Mouse (Mus musculus) lung, postnatal 0 days (tissue): ENCODE data around the gene Cdc25a. TPM values are rescaled to one million over a fixed set of nuclear protein-coding genes. Genes with fewer than 3 reads are reported as not detected.
A peak's percentile ranks its signal among the peaks of the same experiment; 100 is the strongest.

ENCODE experiments used
- ATAC-seq: fragments of 200-750 bp; cut with Nextera tagmentation; 2 replicates; pipeline ENCODE4 v1.8.0; 2017; ENCODE audit warnings: moderate library complexity
- DNase-seq: peaks from one replicate; pipeline ENCODE4 v3.0.0-alpha.2; 2016; ENCODE audit warnings: low spot score
- H3K27ac ChIP-seq: fragments of 300-500 bp; sonication (generic); 2 replicates; pipeline ENCODE4 v1.5.1; 2014; ENCODE audit warnings: antibody characterized with exemption, mild to moderate bottlenecking, low read length, mixed read lengths
- H3K27me3 ChIP-seq: fragments of 300-500 bp; sonication (generic); replicated peaks from 2 replicates; pipeline ENCODE4 v1.6.1; 2014; ENCODE audit warnings: low read length, mixed read lengths; ENCODE audit not compliant: insufficient read depth
- H3K36me3 ChIP-seq: fragments of 300-500 bp; sonication (generic); 2 replicates; pipeline ENCODE4 v1.6.1; 2014; ENCODE audit warnings: low read length, mixed read lengths; ENCODE audit not compliant: insufficient read depth
- H3K4me1 ChIP-seq: fragments of 300-500 bp; sonication (generic); 2 replicates; pipeline ENCODE4 v1.6.1; 2014; ENCODE audit warnings: antibody characterized with exemption, low read depth, low read length, mixed read lengths; ENCODE audit not compliant: insufficient read depth
- H3K4me2 ChIP-seq: fragments of 300-500 bp; sonication (generic); replicated peaks from 2 replicates; pipeline ENCODE4 v1.6.1; 2014; ENCODE audit warnings: low read depth, mild to moderate bottlenecking, low read length, moderate library complexity, mixed read lengths
- H3K4me3 ChIP-seq: fragments of 300-500 bp; sonication (generic); 2 replicates; pipeline ENCODE4 v1.5.1; 2014; ENCODE audit warnings: low read depth, low read length
- H3K9ac ChIP-seq: fragments of 300-500 bp; sonication (generic); replicated peaks from 2 replicates; pipeline ENCODE4 v1.6.1; 2014; ENCODE audit warnings: low read depth, mild to moderate bottlenecking
- H3K9me3 ChIP-seq: fragments of 300-500 bp; sonication (generic); 2 replicates; pipeline ENCODE4 v1.6.1; 2016; ENCODE audit warnings: low read length, mixed read lengths
- CTCF ChIP-seq: IDR thresholded peaks from 2 replicates; pipeline ENCODE4 v1.5.1; 2016; ENCODE audit warnings: antibody characterized with exemption, mild to moderate bottlenecking
- EP300 ChIP-seq: IDR thresholded peaks from 2 replicates; pipeline ENCODE4 v1.6.1; 2016; ENCODE audit warnings: antibody characterized with exemption, mild to moderate bottlenecking, control low read depth
- WGBS: fragments of 180-500 bp; shearing (Covaris S2); extraction: QIAGEN DNeasy Blood & Tissue Kit; methylation state at CpG from one replicate; pipeline ENCODE4 v1.1.7; 2014; 5-methylcytosine and 5-hydroxymethylcytosine counted together
- polyA plus RNA-seq: library from polyadenylated mRNA; unstranded; fragments of >200 nt; fragmentation: Nextera tagmentation; extraction: Ambion mirVana; gene quantifications from 2 replicates; pipeline ENCODE4 v1.2.1, GENCODE M21; 2015

Cdc25a gene
- polyA plus RNA-seq, 1 experiment from 2014 or later: 7.1 TPM

GRCm38 (mm10) chr9:109929131-109929530 is 53.8 kb downstream of the Cdc25a start:
- Histone ChIP-seq H3K4me3 (no peak overlapping the region), H3K27me3 (no peaks in the 10 kb centered on the region), H3K4me1 (no peaks in the 10 kb centered on the region), H3K9ac (no peak overlapping the region), H3K4me2 (no peak overlapping the region), H3K36me3 (no peaks in the 10 kb centered on the region), H3K27ac (no peak overlapping the region), H3K9me3 (no peaks in the 10 kb centered on the region)
- ATAC-seq (no peak), DNase-seq (no peak)
- TF ChIP-seq CTCF: no peak
- 97% methylated on average over 3 of the region's 3 CpGs for WGBS

- ATAC-seq: no peak
- 91% methylated on average over 5 of the region's 5 CpGs for WGBS
- no peak overlapping the region for H3K4me3 ChIP-seq
These were observed 54.7 kb downstream of the Cdc25a start for GRCm38 (mm10) chr9:109930063-109930462.

DNA sequence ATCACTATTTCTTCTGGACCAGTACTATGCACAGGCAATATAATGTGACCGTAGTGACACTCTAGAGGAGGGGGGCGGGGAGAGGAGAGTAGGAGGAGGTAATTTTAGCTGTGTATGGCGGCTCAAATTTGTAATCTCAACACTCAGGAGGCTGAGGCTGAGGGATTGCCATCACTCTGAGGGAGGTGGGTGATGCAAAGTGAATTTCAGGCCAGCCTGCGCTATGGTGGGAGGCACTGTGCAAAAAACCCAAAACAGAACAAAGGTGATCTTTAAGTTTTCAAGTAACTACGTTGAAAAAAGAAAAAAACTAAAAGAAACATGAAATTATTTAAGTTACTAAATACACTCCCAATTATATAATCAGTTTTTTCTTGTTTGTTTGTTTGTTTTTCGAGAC is 55.4 kb downstream of the Cdc25a start:
- ATAC-seq: no peak
- 69% methylated on average over 6 of the region's 6 CpGs for WGBS

More at GRCm38 (mm10) chr9:109930063-109930462, 54.7 kb downstream of the Cdc25a start:
- no peak overlapping the region for H3K4me2 ChIP-seq
- H3K9me3 ChIP-seq: no peaks in the 10 kb centered on the region
- H3K27me3 ChIP-seq: no peaks in the 10 kb centered on the region
- DNase-seq: no peak
- TF ChIP-seq EP300: no peak
- no peak for TF ChIP-seq CTCF
- no peaks in the 10 kb centered on the region for H3K4me1 ChIP-seq
- H3K9ac ChIP-seq: no peak overlapping the region
- no peak overlapping the region for H3K27ac ChIP-seq
- H3K36me3 ChIP-seq: no peaks in the 10 kb centered on the region

GRCm38 (mm10) chr9:109931257-109932171 is 56.1 kb downstream of the Cdc25a start, which contains the start of gene Map4:
Map4 (plus strand) TSS chr9:109931460.
- Histone ChIP-seq H3K4me2 (peak within 1 kb of the TSS; percentile 79), H3K27ac (peak within 1 kb of the TSS; percentile 96), H3K27me3 (no peaks in the 10 kb centered on the region), H3K9ac (peak within 1 kb of the TSS; percentile 92), H3K36me3 (no peaks in the 10 kb centered on the region), H3K9me3 (no peaks in the 10 kb centered on the region), H3K4me1 (no peaks in the 10 kb centered on the region), H3K4me3 (peak within 1 kb of the TSS; percentile 93)
- WGBS: under 1% methylated on average over 69 of the region's 94 CpGs
- peak; percentile 98 for DNase-seq
- TF ChIP-seq CTCF: peak; percentile 69
- TF ChIP-seq EP300: no peak
- ATAC-seq: peak; percentile 97

More for the DNA sequence above, 55.4 kb downstream of the Cdc25a start:
- H3K9me3 ChIP-seq: no peaks in the 10 kb centered on the region
- peak overlapping the region; percentile 79; the same call in 1 of the 2 replicates for H3K4me2 ChIP-seq
- no peak overlapping the region for H3K9ac ChIP-seq
- TF ChIP-seq CTCF (no peak), EP300 (no peak)
- no peaks in the 10 kb centered on the region for H3K4me1 ChIP-seq
- no peak for DNase-seq
- peak overlapping the region; percentile 96 for H3K27ac ChIP-seq
- no peaks in the 10 kb centered on the region for H3K27me3 ChIP-seq
- H3K4me3 ChIP-seq: peak overlapping the region; percentile 93; the same call in 1 of the 2 replicates
- no peaks in the 10 kb centered on the region for H3K36me3 ChIP-seq

GRCm38 (mm10) chr9:109932361-109932755 is 57.0 kb downstream of the Cdc25a start:
- Histone ChIP-seq H3K9me3 (no peaks in the 10 kb centered on the region), H3K4me1 (no peaks in the 10 kb centered on the region), H3K36me3 (no peaks in the 10 kb centered on the region), H3K9ac (peak overlapping the region; percentile 92), H3K27ac (peak overlapping the region; percentile 96), H3K27me3 (no peaks in the 10 kb centered on the region), H3K4me2 (peak overlapping the region; percentile 79), H3K4me3 (peak overlapping the region; percentile 93)
- TF ChIP-seq CTCF: no peak
- TF ChIP-seq EP300: no peak
- no peak for ATAC-seq
- WGBS: under 1% methylated on average over 20 of the region's 20 CpGs
- peak; percentile 63 for DNase-seq

DNA sequence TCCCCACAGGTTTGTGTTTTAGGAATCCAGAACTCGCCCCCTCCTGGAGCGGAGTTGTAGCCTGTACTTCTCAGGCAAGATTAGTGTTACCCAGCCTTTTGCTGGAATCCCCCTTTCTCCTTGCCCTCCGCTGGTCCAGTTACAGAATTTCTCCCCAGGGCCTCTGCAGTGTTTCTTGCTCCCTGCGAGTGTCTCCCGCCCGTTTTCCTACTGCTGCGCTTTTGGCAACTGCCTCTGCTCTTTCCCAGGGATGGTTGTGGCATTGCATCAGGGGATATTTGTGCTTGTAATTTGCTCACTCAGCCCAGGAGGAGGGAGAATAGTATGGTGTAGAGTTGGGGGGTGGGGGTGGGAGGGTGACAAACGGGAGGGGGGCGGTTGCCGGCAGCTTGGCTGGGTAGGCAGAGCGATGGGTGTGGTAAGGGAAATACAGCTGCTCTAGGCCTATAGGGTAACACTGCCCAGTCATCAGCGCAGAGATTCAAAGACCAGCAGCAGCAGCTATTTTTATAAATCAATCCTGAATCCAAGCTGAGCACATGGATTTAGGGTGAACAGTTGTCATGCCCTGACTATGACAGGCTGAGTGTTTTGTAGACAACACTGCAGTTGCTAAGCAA is 57.5 kb downstream of the Cdc25a start:
- Histone ChIP-seq H3K9me3 (no peaks in the 10 kb centered on the region), H3K27me3 (no peaks in the 10 kb centered on the region), H3K36me3 (no peaks in the 10 kb centered on the region), H3K4me3 (peak overlapping the region; percentile 93), H3K27ac (peak overlapping the region; percentile 96), H3K9ac (peak overlapping the region; percentile 92), H3K4me1 (no peaks in the 10 kb centered on the region), H3K4me2 (peak overlapping the region; percentile 79)
- TF ChIP-seq EP300 (no peak), CTCF (0 out of 2 replicates have a peak, but pooled peaks have one; percentile 2)
- WGBS: 2% methylated on average over 12 of the region's 12 CpGs
- ATAC-seq (peak; percentile 13), DNase-seq (peak; percentile 93)
